Mouse (Mus musculus) lung, embryonic 15.5 days (tissue): ENCODE results near the gene Scn7a. TPM values are rescaled to one million over a fixed set of nuclear protein-coding genes. Genes with fewer than 3 reads are reported as not detected.

Source experiments
- ATAC-seq: fragments of 200-750 bp; cut with Nextera tagmentation; 2 replicates; pipeline ENCODE4 v1.8.0; 2017; ENCODE audit warnings: moderate number of reproducible peaks, borderline replicate concordance; ENCODE audit not compliant: low FRiP score, low TSS enrichment; ENCODE audit errors: extremely low read depth
- H3K27ac ChIP-seq: fragments of 300-500 bp; sonication (generic); 2 replicates; pipeline ENCODE4 v1.5.1; 2015; ENCODE audit warnings: moderate library complexity, mild to moderate bottlenecking, inconsistent platforms
- H3K27me3 ChIP-seq: fragments of 300-500 bp; sonication (generic); 2 replicates; pipeline ENCODE4 v1.6.1; 2015; ENCODE audit warnings: inconsistent platforms
- H3K36me3 ChIP-seq: fragments of 300-500 bp; sonication (generic); 2 replicates; pipeline ENCODE4 v1.6.1; 2015; ENCODE audit warnings: inconsistent platforms
- H3K4me1 ChIP-seq: fragments of 300-500 bp; sonication (generic); 2 replicates; pipeline ENCODE4 v1.6.1; 2015; ENCODE audit warnings: inconsistent platforms
- H3K4me2 ChIP-seq: fragments of 300-500 bp; sonication (generic); 2 replicates; pipeline ENCODE4 v1.6.1; 2015; ENCODE audit warnings: inconsistent platforms, mild to moderate bottlenecking, moderate library complexity
- H3K4me3 ChIP-seq: fragments of 300-500 bp; sonication (generic); 2 replicates; pipeline ENCODE4 v1.5.1; 2015; ENCODE audit warnings: mild to moderate bottlenecking, inconsistent platforms
- H3K9ac ChIP-seq: fragments of 300-500 bp; sonication (generic); 2 replicates; pipeline ENCODE4 v1.6.1; 2015; ENCODE audit warnings: inconsistent platforms
- H3K9me3 ChIP-seq: fragments of 300-500 bp; sonication (generic); 2 replicates; pipeline ENCODE4 v1.6.1; 2016; ENCODE audit warnings: inconsistent platforms
- WGBS: fragments of 180-500 bp; shearing (Covaris S2); methylation state at CpG from one replicate; pipeline ENCODE4 v1.1.7; 2015; 5-methylcytosine and 5-hydroxymethylcytosine counted together
- polyA plus RNA-seq: library from polyadenylated mRNA; unstranded; fragments of >200 nt; fragmentation: Nextera tagmentation; extraction: Ambion mirVana; gene quantifications from 2 replicates; pipeline ENCODE4 v1.2.1, GENCODE M21; 2015

Gene Scn7a
- polyA plus RNA-seq: 32.5 and 38.3 TPM in 2 replicates

DNA sequence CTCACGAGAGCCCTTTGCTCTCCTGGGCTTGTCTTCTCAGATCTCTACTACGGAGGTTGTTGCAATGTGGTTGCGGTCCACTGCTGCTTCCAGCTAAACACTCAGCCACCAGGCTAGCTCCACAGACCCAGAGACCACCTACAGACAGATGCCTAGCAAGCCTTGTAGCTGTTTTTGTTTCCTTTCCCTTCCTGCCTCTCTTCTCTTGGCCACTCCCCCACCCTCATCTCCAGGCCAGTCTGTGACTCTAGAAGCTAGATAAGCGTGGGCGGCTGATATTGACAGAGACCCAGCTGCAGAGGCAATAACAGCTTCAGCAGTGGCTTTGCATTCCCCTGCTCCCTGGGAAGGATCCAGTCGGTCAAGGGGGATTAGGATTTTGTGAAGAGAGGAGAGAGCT, at the start of gene Scn7a:
Scn7a (minus strand) TSS at position 150 of the 400 bp plus-strand sequence.
- H3K4me2 ChIP-seq: peak within 1 kb of the TSS; percentile 43
- H3K9ac ChIP-seq: peak within 1 kb of the TSS; percentile 8; the same call in 1 of the 2 replicates
- H3K36me3 ChIP-seq: no peaks in the 10 kb centered on the region
- peak; percentile 87 for ATAC-seq
- H3K4me1 ChIP-seq: no peaks in the 10 kb centered on the region; the same call in 1 of the 2 replicates
- H3K27me3 ChIP-seq: no peaks in the 10 kb centered on the region
- H3K4me3 ChIP-seq: peak within 1 kb of the TSS; percentile 37
- WGBS: 19% methylated on average over 6 of the region's 6 CpGs
- H3K9me3 ChIP-seq: no peaks in the 10 kb centered on the region
- H3K27ac ChIP-seq: peak within 1 kb of the TSS; percentile 41

DNA sequence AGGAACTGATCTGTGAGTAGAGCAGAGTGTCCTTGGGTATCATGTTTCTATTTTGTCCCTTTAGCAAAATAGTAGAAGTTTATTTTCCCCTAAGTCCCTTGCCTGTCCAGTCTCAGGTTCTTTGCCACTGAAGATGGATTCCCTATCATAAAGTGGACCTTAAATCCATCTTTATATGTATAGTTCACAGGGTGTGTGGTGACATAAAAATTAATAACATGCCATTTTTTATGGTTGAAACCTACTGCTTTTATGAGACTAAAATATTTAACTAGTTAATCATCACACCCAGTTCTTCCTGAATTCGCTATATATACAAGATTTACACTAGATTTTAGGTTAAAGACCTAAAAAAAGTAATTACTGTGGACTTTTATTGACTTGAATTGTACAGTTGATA, 43.0 kb upstream of the Scn7a start:
- Histone ChIP-seq H3K36me3 (no peaks in the 10 kb centered on the region), H3K27me3 (no peaks in the 10 kb centered on the region), H3K9ac (no peak overlapping the region), H3K4me2 (no peak overlapping the region), H3K4me3 (no peak overlapping the region), H3K9me3 (no peaks in the 10 kb centered on the region), H3K27ac (no peak overlapping the region), H3K4me1 (no peaks in the 10 kb centered on the region)
- no peak for ATAC-seq
- 65% methylated on average over 1 of the region's 1 CpGs for WGBS

- no peak overlapping the region for H3K4me3 ChIP-seq
- ATAC-seq: no peak
Measured at GRCm38 (mm10) chr2:66819862-66820559, 35.3 kb upstream of the Scn7a start.

GRCm38 (mm10) chr2:66799676-66800249, 15.0 kb upstream of the Scn7a start:
- no peak overlapping the region for H3K4me3 ChIP-seq
- no peak overlapping the region for H3K4me2 ChIP-seq
- no peaks in the 10 kb centered on the region for H3K27me3 ChIP-seq
- WGBS: 37% methylated on average over 4 of the region's 4 CpGs
- no peaks in the 10 kb centered on the region for H3K36me3 ChIP-seq
- no peak overlapping the region for H3K9ac ChIP-seq
- H3K4me1 ChIP-seq: no peaks in the 10 kb centered on the region
- no peak overlapping the region for H3K27ac ChIP-seq
- ATAC-seq: no peak
- no peaks in the 10 kb centered on the region for H3K9me3 ChIP-seq

More at GRCm38 (mm10) chr2:66819862-66820559, 35.3 kb upstream of the Scn7a start:
- Histone ChIP-seq H3K27me3 (no peaks in the 10 kb centered on the region), H3K4me1 (no peaks in the 10 kb centered on the region), H3K9me3 (no peaks in the 10 kb centered on the region), H3K4me2 (no peak overlapping the region), H3K9ac (no peak overlapping the region), H3K36me3 (no peaks in the 10 kb centered on the region), H3K27ac (no peak overlapping the region)
- 35% methylated on average over 7 of the region's 7 CpGs for WGBS

DNA sequence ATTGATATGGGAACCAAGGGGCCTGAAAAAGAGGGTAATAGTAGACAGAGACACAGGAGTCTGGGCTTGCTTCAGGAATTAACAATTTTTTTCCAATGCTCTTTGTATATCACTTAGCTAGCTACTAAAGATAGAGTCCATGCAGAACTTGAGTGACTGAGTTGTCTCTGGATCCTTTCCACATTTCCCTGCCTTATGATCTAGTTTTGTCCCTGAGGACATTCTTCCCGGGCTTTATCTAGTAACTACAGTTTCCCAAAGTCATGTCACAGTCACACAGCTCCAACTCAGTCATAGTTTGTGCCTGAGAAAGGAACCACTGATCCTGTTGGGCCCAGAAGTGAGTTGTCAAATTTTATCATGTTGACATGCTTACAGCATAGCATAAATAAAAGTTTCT, 12.8 kb upstream of the Scn7a start:
- no peak; the same call in 1 of the 2 replicates for ATAC-seq

GRCm38 (mm10) chr2:66791629-66792028, 6.9 kb upstream of the Scn7a start:
- Histone ChIP-seq H3K9me3 (no peaks in the 10 kb centered on the region), H3K27ac (no peak overlapping the region), H3K36me3 (no peaks in the 10 kb centered on the region), H3K4me1 (no peaks in the 10 kb centered on the region), H3K27me3 (no peaks in the 10 kb centered on the region), H3K4me2 (no peak overlapping the region), H3K4me3 (no peak overlapping the region), H3K9ac (no peak overlapping the region)
- 40% methylated on average over 1 of the region's 1 CpGs for WGBS
- ATAC-seq: no peak

More for the DNA sequence above, 12.8 kb upstream of the Scn7a start:
- 45% methylated on average over 1 of the region's 1 CpGs for WGBS
- no peak overlapping the region for H3K27ac ChIP-seq
- H3K4me3 ChIP-seq: no peak overlapping the region
- no peaks in the 10 kb centered on the region for H3K36me3 ChIP-seq
- H3K9me3 ChIP-seq: no peaks in the 10 kb centered on the region
- H3K4me1 ChIP-seq: no peaks in the 10 kb centered on the region
- H3K4me2 ChIP-seq: no peak overlapping the region
- no peaks in the 10 kb centered on the region for H3K27me3 ChIP-seq
- no peak overlapping the region for H3K9ac ChIP-seq

DNA sequence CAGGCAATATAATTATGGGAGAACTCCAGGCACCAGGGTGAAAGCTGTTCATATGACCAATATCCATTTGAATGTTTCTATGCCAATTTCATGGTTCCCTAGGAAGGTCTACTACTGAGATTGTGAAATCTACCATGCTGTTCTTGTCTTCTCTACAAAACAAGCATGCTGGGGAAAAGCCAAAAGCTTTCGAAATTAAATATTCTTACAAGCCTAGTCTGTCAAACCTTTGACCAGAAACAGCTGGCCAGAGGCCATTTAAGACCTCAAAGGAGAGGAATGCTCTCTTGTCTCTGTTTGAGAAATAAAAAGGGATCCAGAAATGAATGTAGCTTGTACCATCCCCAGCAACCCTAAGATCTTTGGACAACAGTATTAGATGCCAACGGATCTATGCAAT, 3.8 kb downstream of the Scn7a start:
- Histone ChIP-seq H3K9ac (no peak overlapping the region), H3K27me3 (no peaks in the 10 kb centered on the region), H3K4me2 (peak overlapping the region; percentile 33), H3K36me3 (no peaks in the 10 kb centered on the region), H3K4me1 (no peaks in the 10 kb centered on the region; the same call in 1 of the 2 replicates), H3K27ac (peak overlapping the region; percentile 59; the same call in 1 of the 2 replicates), H3K9me3 (no peaks in the 10 kb centered on the region), H3K4me3 (peak overlapping the region; percentile 14; the same call in 1 of the 2 replicates)
- WGBS: 51% methylated on average over 2 of the region's 2 CpGs
- ATAC-seq: peak; percentile 67; the same call in 1 of the 2 replicates

DNA sequence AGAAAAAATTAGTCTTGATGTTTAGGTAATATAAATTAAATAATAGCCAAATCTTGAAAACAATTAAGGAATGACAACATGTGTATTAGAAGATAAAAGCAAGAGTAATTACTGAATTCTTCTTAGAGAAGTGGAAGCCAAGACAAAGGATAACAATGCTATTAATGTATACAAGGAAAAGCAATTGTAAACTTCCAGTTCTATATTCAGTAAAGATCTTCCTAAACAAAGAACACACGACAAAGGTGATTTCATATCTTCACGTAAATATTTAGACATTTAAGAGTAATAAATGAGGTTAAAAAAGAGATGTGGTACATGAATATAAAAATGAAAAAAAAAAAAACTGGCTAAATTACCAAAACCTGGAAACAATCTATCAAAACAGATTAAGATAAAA, 16.7 kb downstream of the Scn7a start:
- 41% methylated on average over 2 of the region's 2 CpGs for WGBS
- H3K27ac ChIP-seq: no peak overlapping the region
- H3K36me3 ChIP-seq: no peaks in the 10 kb centered on the region
- no peak overlapping the region for H3K4me2 ChIP-seq
- no peak overlapping the region for H3K9ac ChIP-seq
- H3K9me3 ChIP-seq: no peaks in the 10 kb centered on the region
- 0 out of 2 replicates have a peak, but pooled peaks cover 2% of the 10 kb centered on the region for H3K4me1 ChIP-seq
- no peak for ATAC-seq
- no peaks in the 10 kb centered on the region for H3K27me3 ChIP-seq
- H3K4me3 ChIP-seq: no peak overlapping the region

GRCm38 (mm10) chr2:66765170-66765569, 19.5 kb downstream of the Scn7a start:
- H3K27ac ChIP-seq: 0 out of 2 replicates have a peak overlapping the region, but pooled peaks have one; percentile 15
- WGBS: 7% methylated on average over 1 of the region's 1 CpGs
- no peaks in the 10 kb centered on the region for H3K9me3 ChIP-seq

DNA sequence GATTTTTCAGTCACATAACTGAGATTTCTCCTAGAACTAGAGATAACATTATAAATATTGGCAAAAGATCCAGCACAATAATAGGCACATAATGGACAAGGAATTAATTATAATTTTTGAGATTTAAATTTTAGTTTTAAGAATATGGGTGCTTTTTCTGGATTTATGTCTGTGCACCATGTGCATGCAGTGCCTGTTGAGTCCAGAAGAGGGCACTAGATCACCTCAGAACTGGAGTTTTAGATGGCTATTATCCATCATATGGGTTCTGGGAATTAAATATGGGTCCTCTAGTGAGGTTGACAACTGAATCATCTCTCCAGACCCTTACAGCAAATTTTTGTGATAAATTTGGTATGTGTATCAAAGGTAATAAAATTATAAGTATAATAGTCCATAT, 21.8 kb downstream of the Scn7a start:
- H3K9ac ChIP-seq: no peak overlapping the region
- H3K9me3 ChIP-seq: no peaks in the 10 kb centered on the region
- H3K36me3 ChIP-seq: no peaks in the 10 kb centered on the region
- H3K4me2 ChIP-seq: no peak overlapping the region
- H3K27ac ChIP-seq: no peak overlapping the region
- ATAC-seq: no peak
- no peaks in the 10 kb centered on the region for H3K27me3 ChIP-seq
- H3K4me3 ChIP-seq: no peak overlapping the region
- H3K4me1 ChIP-seq: 0 out of 2 replicates have a peak, but pooled peaks cover 2% of the 10 kb centered on the region

More at GRCm38 (mm10) chr2:66765170-66765569, 19.5 kb downstream of the Scn7a start:
- H3K36me3 ChIP-seq: no peaks in the 10 kb centered on the region
- no peaks in the 10 kb centered on the region for H3K27me3 ChIP-seq
- H3K4me1 ChIP-seq: 0 out of 2 replicates have a peak, but pooled peaks cover 2% of the 10 kb centered on the region
- no peak overlapping the region for H3K4me2 ChIP-seq
- H3K4me3 ChIP-seq: no peak overlapping the region
- ATAC-seq: no peak
- H3K9ac ChIP-seq: no peak overlapping the region

DNA sequence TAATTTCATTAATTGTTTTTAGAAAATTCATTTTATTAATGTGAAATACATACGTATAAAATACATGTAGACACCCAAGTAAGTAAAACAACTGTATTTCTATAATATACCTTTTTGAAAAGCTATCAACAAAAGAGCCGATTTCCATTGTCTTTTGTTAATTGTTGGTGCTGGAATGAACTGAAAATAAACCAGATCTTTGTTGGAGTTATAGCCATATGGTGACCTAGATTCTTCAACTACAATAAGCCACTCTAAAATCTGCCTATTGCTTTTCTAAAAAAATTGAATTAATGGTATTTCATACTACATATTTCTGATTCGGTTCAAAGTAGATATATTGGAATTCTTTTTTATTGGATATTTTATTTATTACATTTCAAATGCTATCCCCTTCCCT, 56.7 kb downstream of the Scn7a start:
- Histone ChIP-seq H3K27ac (no peak overlapping the region), H3K36me3 (no peaks in the 10 kb centered on the region), H3K4me1 (no peaks in the 10 kb centered on the region), H3K4me2 (no peak overlapping the region), H3K9me3 (no peaks in the 10 kb centered on the region), H3K27me3 (no peaks in the 10 kb centered on the region), H3K4me3 (no peak overlapping the region), H3K9ac (no peak overlapping the region)
- ATAC-seq: no peak
- WGBS: 93% methylated on average over 3 of the region's 3 CpGs

GRCm38 (mm10) chr2:66727585-66727974, 57.1 kb downstream of the Scn7a start:
- Histone ChIP-seq H3K36me3 (no peaks in the 10 kb centered on the region), H3K27ac (no peak overlapping the region)

More at GRCm38 (mm10) chr2:66727585-66727974, 57.1 kb downstream of the Scn7a start:
- ATAC-seq: no peak
- Histone ChIP-seq H3K4me3 (no peak overlapping the region), H3K4me2 (no peak overlapping the region), H3K27me3 (no peaks in the 10 kb centered on the region), H3K9ac (no peak overlapping the region), H3K9me3 (no peaks in the 10 kb centered on the region), H3K4me1 (no peaks in the 10 kb centered on the region)
